Mouse (Mus musculus) liver, adult 2 months (tissue): ENCODE measurements around the gene Smad5. TPM values are rescaled to one million over a fixed set of nuclear protein-coding genes. Genes with fewer than 3 reads are reported as not detected.

ENCODE experiments used
- DNase-seq: peaks from one replicate; pipeline ENCODE4 v3.0.0-alpha.2; 2011; ENCODE audit warnings: low read depth, low spot score; ENCODE audit errors: extremely low read depth
- H3K27ac ChIP-seq: fragments of 200-500 bp; replicated peaks from 2 replicates; pipeline ENCODE4 v1.5.1; 2012; ENCODE audit warnings: low read depth, mild to moderate bottlenecking, control low read depth, inconsistent platforms, low read length; ENCODE audit not compliant: insufficient read depth
- H3K27me3 ChIP-seq: fragments of 200-500 bp; 2 replicates; pipeline ENCODE4 v1.6.1; 2012; ENCODE audit warnings: mild to moderate bottlenecking, moderate library complexity, low read length, inconsistent platforms; ENCODE audit not compliant: control insufficient read depth, insufficient read depth
- H3K36me3 ChIP-seq: fragments of 200-500 bp; 2 replicates; pipeline ENCODE4 v1.6.1; 2012; ENCODE audit warnings: low read length, inconsistent platforms; ENCODE audit not compliant: control insufficient read depth, insufficient read depth
- H3K4me1 ChIP-seq: fragments of 200-500 bp; 2 replicates; pipeline ENCODE4 v1.6.1; 2011; ENCODE audit warnings: low read length; ENCODE audit not compliant: control insufficient read depth, insufficient read depth
- H3K4me3 ChIP-seq: fragments of 200-500 bp; 2 replicates; pipeline ENCODE4 v1.5.1; 2011; ENCODE audit warnings: low read depth, mild to moderate bottlenecking, control low read depth, low read length, moderate library complexity; ENCODE audit not compliant: insufficient read depth
- H3K79me2 ChIP-seq: fragments of 200-500 bp; 2 replicates; pipeline ENCODE4 v1.6.1; 2012; ENCODE audit warnings: inconsistent platforms, mild to moderate bottlenecking, low read length, moderate library complexity; ENCODE audit not compliant: control insufficient read depth, insufficient read depth
- H3K9ac ChIP-seq: fragments of 200-500 bp; 2 replicates; pipeline ENCODE4 v1.6.1; 2012; ENCODE audit warnings: low read depth, mild to moderate bottlenecking, control low read depth, inconsistent platforms, low read length
- CTCF ChIP-seq: fragments of 200-500 bp; IDR thresholded peaks from 2 replicates; pipeline ENCODE4 v1.5.1; 2011; ENCODE audit warnings: low read depth, low read length, control low read depth
- POLR2A ChIP-seq: fragments of 200-500 bp; IDR thresholded peaks from 2 replicates; pipeline ENCODE4 v1.6.1; 2011; ENCODE audit warnings: low read length, control low read depth; ENCODE audit not compliant: insufficient read depth; ENCODE audit errors: extremely low read depth
- WGBS: fragments of 180-500 bp; shearing (Covaris S2); methylation state at CpG from one replicate; pipeline ENCODE4 v1.1.7; 2018; 5-methylcytosine and 5-hydroxymethylcytosine counted together
- polyA plus RNA-seq: library from polyadenylated mRNA; depleted of rRNA; stranded (reverse); fragments of >200 nt; gene quantifications from 2 replicates; pipeline ENCODE4 v1.2.3, GENCODE M21; 2012
- total RNA-seq: library from RNA; depleted of rRNA; stranded (reverse); fragments of >200 nt; gene quantifications from 2 replicates; pipeline ENCODE4 v1.2.3, GENCODE M21; 2014

The Smad5 gene
- total and polyA plus RNA-seq, 2 experiments: 10.0 to 13.1 TPM

DNA sequence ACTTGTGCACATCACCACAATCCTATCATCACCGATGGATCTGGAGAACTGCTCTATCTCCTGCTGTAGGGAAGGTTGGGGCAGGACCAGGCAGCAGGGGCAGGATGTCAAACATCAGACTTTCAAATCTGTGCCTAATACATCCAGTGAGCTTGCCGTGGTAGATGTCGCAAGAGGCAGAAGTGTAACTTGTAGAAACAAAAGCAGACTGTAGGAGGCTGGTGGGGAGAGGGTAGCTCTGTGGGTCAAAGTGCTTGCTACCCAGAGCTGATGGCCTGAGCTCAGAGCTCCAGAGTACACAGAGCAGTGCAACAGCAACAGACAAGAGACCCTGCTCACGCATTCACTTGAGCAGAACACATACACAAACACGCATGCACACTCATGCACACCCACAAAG, 6.1 kb upstream of the Smad5 start:
- no peaks in the 10 kb centered on the region for H3K36me3 ChIP-seq
- H3K4me3 ChIP-seq: no peak overlapping the region
- H3K79me2 ChIP-seq: no peaks in the 10 kb centered on the region
- no peak overlapping the region for H3K27ac ChIP-seq
- peak; percentile 77 for DNase-seq
- TF ChIP-seq POLR2A (no peak), CTCF (0 out of 2 replicates have a peak, but pooled peaks have one; percentile 22)
- no peak overlapping the region for H3K9ac ChIP-seq
- 38% methylated on average over 5 of the region's 5 CpGs for WGBS
- H3K4me1 ChIP-seq: peaks cover 16% of the 10 kb centered on the region
- H3K27me3 ChIP-seq: no peaks in the 10 kb centered on the region

DNA sequence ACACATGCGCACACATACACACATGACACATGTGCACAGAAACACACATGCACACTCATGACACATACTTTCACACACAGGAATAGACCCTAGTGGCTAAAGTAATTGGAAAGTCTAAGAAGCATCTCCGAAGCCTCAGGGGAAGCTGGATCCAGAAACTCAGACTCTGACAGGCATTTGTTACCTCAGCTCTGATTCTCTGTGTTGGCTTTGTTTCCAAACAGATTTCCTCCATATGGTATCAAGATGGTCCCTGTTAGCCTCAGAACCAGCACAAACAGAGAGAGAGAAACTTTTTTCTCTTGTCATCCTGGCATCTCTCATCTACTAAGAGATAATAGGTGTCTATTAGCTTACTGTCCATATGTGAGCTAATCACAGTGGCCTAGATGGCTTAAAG, 5.6 kb upstream of the Smad5 start:
- Histone ChIP-seq H3K4me1 (peaks cover 14% of the 10 kb centered on the region), H3K79me2 (no peaks in the 10 kb centered on the region), H3K9ac (no peak overlapping the region), H3K27ac (no peak overlapping the region), H3K4me3 (no peak overlapping the region), H3K27me3 (no peaks in the 10 kb centered on the region), H3K36me3 (no peaks in the 10 kb centered on the region)
- DNase-seq: no peak
- WGBS: 91% methylated on average over 2 of the region's 2 CpGs
- no peak for TF ChIP-seq CTCF
- TF ChIP-seq POLR2A: no peak

DNA sequence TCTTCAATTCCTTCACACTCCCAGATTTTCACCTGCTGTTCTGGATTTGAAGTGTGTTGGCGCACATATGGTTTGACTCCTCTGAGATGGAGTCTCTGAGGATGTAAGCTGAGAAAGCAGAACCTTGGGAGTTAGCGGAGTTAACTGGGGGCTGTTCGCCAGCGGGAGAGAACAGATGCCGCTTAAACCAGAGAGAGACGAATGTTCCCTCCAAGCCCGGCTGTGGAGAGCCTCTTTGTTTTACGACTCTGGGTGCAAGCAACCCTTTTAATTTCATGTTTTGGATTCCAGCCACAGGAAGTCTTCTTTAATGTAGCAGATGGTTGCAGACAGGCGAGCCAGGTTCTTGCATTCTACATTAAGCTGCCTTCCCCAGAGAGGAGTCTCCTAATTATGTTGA, 4.4 kb upstream of the Smad5 start:
- TF ChIP-seq CTCF (no peak), POLR2A (no peak)
- no peak for DNase-seq

DNA sequence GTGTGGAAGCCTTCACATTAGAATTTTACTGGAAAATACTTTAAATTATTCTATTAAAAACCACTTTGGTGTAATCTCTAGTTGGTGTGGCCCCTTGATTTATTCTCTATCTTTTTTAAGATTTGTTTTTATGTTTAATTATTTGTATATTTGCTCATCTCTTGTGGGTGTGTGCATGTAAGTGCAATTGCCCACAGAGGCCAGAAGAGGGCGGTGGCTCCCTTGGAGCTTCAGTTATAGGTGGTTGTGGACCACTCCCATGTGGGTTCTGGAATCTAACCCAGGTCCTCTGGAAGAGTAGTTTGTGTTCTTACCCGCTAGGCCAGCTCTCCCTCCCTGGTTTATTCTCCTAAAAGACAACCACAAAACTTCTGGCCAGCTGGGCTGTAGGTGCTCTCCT, 3.4 kb upstream of the Smad5 start:
- 95% methylated on average over 2 of the region's 2 CpGs for WGBS
- Histone ChIP-seq H3K27ac (no peak overlapping the region), H3K36me3 (no peaks in the 10 kb centered on the region), H3K4me1 (peaks cover 22% of the 10 kb centered on the region), H3K27me3 (no peaks in the 10 kb centered on the region), H3K79me2 (no peaks in the 10 kb centered on the region; the same call in 1 of the 2 replicates), H3K4me3 (no peak overlapping the region), H3K9ac (no peak overlapping the region)
- no peak for DNase-seq
- TF ChIP-seq POLR2A (no peak), CTCF (peak; percentile 38; the same call in 1 of the 2 replicates)

More for the DNA sequence above, 4.4 kb upstream of the Smad5 start:
- no peak overlapping the region for H3K4me3 ChIP-seq
- no peaks in the 10 kb centered on the region for H3K27me3 ChIP-seq
- no peak overlapping the region for H3K27ac ChIP-seq
- peaks cover 17% of the 10 kb centered on the region for H3K4me1 ChIP-seq
- H3K9ac ChIP-seq: no peak overlapping the region
- H3K79me2 ChIP-seq: no peaks in the 10 kb centered on the region
- no peaks in the 10 kb centered on the region for H3K36me3 ChIP-seq
- WGBS: 73% methylated on average over 9 of the region's 9 CpGs

DNA sequence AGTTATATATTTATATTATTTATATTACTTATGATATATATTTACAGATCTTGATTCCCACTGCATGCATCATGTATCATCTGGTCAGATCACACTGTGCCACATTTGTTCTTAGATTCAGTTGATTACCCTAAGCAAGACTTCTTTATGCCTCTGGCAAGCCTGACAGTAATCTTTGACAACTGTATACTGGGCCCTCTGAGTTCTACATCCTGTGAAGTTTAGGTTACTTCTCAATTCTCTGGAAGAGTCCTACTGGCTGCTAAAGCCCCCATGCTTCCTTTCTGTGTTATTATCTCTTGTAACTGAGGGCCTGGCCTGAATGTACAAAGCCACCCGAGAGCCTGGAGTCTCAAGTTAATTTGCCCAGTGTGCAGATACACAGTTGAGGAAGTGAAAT, 1.8 kb upstream of the Smad5 start:
- Histone ChIP-seq H3K79me2 (peaks cover 13% of the 10 kb centered on the region; the same call in 1 of the 2 replicates), H3K9ac (no peak overlapping the region), H3K4me3 (no peak overlapping the region), H3K4me1 (peaks cover 27% of the 10 kb centered on the region), H3K27me3 (no peaks in the 10 kb centered on the region), H3K27ac (no peak overlapping the region), H3K36me3 (no peaks in the 10 kb centered on the region)
- no peak for DNase-seq
- TF ChIP-seq CTCF: no peak
- no peak for TF ChIP-seq POLR2A
- 85% methylated on average over 1 of the region's 1 CpGs for WGBS

DNA sequence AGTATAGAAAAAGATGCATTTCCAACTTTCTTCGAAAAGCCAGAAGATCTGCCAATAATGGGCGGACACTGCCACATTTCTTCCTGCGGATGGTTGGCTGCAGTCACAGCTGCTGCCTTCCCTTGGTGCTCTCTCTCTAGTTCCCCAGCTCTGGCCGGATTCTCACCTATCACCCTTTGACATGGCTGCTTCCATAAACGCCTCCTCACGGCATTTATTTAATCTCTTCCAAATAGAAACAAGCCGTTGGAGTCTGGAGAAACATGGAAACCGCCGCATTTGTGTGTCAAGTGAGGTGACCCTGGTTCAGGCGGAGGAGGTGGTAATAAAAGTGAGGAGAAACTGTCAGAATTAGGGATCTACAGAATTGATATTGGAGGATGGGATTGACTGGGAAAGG, 886 bp upstream of the Smad5 start:
- Histone ChIP-seq H3K4me1 (peaks cover 19% of the 10 kb centered on the region), H3K27me3 (no peaks in the 10 kb centered on the region), H3K9ac (no peak overlapping the region), H3K36me3 (no peaks in the 10 kb centered on the region), H3K4me3 (no peak overlapping the region), H3K27ac (no peak overlapping the region), H3K79me2 (peaks cover 15% of the 10 kb centered on the region; the same call in 1 of the 2 replicates)
- DNase-seq: no peak
- 79% methylated on average over 10 of the region's 10 CpGs for WGBS
- TF ChIP-seq CTCF: no peak
- TF ChIP-seq POLR2A: no peak
